Mouse (Mus musculus): ENCODE results near the gene Ptges3.
"Not testable (repeated sequence)": the region's sequence is repeated elsewhere in the genome, so short reads cannot be mapped to it uniquely, and the experiment has no call there.

Ptges3 gene

GRCm38 (mm10) chr10:128059207-128059981 lies 640 bp downstream of the Ptges3 start:
- peak; percentile 72 for DNase-seq (ENCODE audit: low read depth, low spot score)

- no peak for DNase-seq (ENCODE audit: low read depth, low spot score)
These were observed 2.4 kb downstream of the Ptges3 start for GRCm38 (mm10) chr10:128061109-128061508.

- DNase-seq (ENCODE audit: low read depth, low spot score), result no peak
These were observed 3.7 kb downstream of the Ptges3 start for GRCm38 (mm10) chr10:128062221-128062989.

- DNase-seq (ENCODE audit: low read depth, low spot score), result no peak
These were observed 7.3 kb downstream of the Ptges3 start for GRCm38 (mm10) chr10:128066072-128066471.

- no peak for DNase-seq (ENCODE audit: low read depth, low spot score)
These were observed 10.4 kb downstream of the Ptges3 start for GRCm38 (mm10) chr10:128069201-128069600.

- not testable (repeated sequence) for DNase-seq (ENCODE audit: low read depth, low spot score)
These were observed 11.7 kb downstream of the Ptges3 start for GRCm38 (mm10) chr10:128070432-128070831.

GRCm38 (mm10) chr10:128078269-128078668 lies 19.5 kb downstream of the Ptges3 start:
- not testable (repeated sequence) for DNase-seq (ENCODE audit: low read depth, low spot score)

- DNase-seq (ENCODE audit: low read depth, low spot score), result peak; percentile 63
These were observed 21.7 kb downstream of the Ptges3 start for GRCm38 (mm10) chr10:128080496-128080895.

GRCm38 (mm10) chr10:128081807-128082476 lies 23.2 kb downstream of the Ptges3 start:
- DNase-seq (ENCODE audit: low read depth, low spot score), result peak; percentile 42

GRCm38 (mm10) chr10:128082477-128082808 lies 23.7 kb downstream of the Ptges3 start:
- DNase-seq (ENCODE audit: low read depth, low spot score), result no peak

GRCm38 (mm10) chr10:128082880-128083421 lies 24.2 kb downstream of the Ptges3 start, which contains the start of gene Atp5b:
Gene Atp5b, plus strand, starts transcription at chr10:128083273.
- peak; percentile 100 for DNase-seq (ENCODE audit: low read depth, low spot score)

- DNase-seq (ENCODE audit: low read depth, low spot score), result no peak
These were observed 24.9 kb downstream of the Ptges3 start for GRCm38 (mm10) chr10:128083688-128084087.

- DNase-seq (ENCODE audit: low read depth, low spot score), result peak; percentile 44
These were observed 25.4 kb downstream of the Ptges3 start for GRCm38 (mm10) chr10:128084160-128084559.

GRCm38 (mm10) chr10:128086391-128086790 lies 27.6 kb downstream of the Ptges3 start:
- peak; percentile 66 for DNase-seq (ENCODE audit: low read depth, low spot score)

GRCm38 (mm10) chr10:128087216-128087615 lies 28.5 kb downstream of the Ptges3 start:
- DNase-seq (ENCODE audit: low read depth, low spot score), result not testable (repeated sequence)

- no peak for DNase-seq (ENCODE audit: low read depth, low spot score)
These were observed 29.4 kb downstream of the Ptges3 start for GRCm38 (mm10) chr10:128088181-128088580.

GRCm38 (mm10) chr10:128089842-128090241 lies 31.1 kb downstream of the Ptges3 start:
- no peak for DNase-seq (ENCODE audit: low read depth, low spot score)

- peak; percentile 97 for DNase-seq (ENCODE audit: low read depth, low spot score)
These were observed 32.2 kb downstream of the Ptges3 start for GRCm38 (mm10) chr10:128090651-128091563.

- DNase-seq (ENCODE audit: low read depth, low spot score), result peak; percentile 89
These were observed 33.1 kb downstream of the Ptges3 start, which contains the start of gene Baz2a for GRCm38 (mm10) chr10:128091564-128092505. Gene Baz2a, plus strand, starts transcription at chr10:128091577.
